Mouse (Mus musculus): ENCODE results near the gene Gm48552. TPM values are rescaled to one million over a fixed set of nuclear protein-coding genes. Genes with fewer than 3 reads are reported as not detected.

The Gm48552 gene
- polyA plus RNA-seq, 2 experiments from 2014 or later, result 0.71 to 2.3 TPM

DNA sequence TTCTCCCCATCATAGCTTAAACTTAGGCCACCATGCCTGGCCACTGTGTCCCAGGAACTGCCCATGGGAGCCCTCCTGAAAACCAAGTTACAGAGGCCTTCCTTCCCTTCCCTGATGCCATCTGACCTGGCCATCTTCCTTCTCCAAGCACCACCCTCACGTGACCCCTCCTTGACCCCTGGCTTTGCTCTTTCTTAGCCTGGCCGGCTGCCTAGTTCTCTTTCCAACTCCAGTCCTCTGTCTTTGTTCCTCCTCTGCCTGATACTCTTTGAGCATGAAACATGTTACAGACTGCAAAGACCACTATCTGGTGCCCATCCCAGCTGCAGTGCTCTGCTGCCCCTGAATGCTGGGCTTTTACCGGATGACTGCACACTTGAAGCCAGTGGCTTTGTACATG is 568 bp downstream of the Gm48552 start:
- no peak for ATAC-seq

DNA sequence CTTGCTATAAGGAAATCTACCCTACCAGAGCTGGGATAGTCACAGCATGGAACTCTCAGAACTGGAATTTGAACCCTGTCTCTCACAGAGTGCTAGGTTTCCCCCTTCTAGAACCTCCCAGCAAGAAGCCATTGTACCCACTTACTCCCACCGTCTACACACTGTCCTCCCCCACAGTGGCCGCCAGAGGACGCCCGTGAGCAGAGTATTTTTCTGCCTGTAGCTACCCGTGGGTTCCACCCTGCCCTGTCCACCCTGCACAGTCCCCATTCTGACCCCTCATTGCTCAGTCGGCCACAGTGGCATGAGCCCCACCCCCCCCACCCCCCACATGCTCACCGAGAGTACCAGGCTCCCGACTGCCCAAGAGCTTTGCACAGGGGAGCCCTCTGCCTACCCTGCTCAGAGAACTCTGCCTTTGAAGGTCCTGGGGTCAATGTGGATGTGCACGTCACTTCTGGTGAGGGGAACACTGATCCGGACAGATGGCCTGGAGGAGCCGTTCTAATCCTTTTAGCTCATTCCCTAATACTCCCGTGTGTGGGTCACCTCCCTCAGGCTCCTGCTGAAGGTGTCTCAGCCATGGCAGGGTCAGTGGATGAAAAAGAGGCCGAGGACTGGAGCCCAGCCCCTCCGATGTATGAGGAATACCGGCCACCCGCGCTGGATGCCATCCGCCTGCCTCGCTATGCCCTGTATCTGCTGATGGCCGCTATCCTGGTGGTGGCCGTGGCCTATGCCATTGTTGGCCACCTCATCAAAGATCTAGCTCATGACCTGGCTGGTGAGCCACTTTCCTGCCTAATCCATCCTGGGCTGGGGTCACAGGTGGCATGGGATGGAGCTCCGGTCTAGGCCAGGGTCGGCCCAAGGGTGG is 1.2 kb downstream of the Gm48552 start:
- ATAC-seq, result peak; percentile 71

DNA sequence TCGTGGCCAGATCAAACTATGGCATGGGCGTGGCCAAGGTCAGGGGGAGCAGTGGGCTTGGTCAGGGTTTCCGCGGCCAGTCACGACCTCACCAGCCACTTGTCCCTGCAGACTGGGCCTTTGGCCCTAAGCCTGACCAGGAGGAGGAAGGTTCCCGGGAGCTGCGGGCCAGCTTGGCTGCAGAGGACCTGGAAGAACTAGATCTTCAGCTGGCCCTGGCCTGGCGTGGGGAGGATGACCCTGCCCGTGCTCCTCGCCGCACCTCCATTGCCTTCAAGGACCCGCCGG is 1.8 kb downstream of the Gm48552 start:
- no peak for ATAC-seq

DNA sequence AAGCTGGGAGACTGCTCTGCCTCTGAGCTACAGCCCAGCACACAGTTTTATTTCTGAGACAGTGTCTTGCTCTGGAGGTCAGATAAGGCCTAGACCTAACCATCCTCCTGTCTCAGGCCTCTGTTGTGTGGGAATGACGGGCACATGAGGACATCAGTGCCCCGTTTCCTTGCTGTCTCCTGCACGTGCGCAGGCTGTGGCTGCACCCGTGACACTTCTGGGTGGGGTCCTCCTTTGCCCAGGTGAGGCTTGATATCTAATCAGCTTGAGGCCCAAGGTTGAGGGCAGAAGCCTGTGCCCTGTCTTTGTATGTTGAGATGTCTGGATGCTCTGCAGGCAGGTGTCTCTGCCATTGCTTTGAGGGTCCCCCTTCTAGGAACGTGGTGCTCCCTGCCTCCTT is 3.5 kb downstream of the Gm48552 start:
- ATAC-seq, result no peak

DNA sequence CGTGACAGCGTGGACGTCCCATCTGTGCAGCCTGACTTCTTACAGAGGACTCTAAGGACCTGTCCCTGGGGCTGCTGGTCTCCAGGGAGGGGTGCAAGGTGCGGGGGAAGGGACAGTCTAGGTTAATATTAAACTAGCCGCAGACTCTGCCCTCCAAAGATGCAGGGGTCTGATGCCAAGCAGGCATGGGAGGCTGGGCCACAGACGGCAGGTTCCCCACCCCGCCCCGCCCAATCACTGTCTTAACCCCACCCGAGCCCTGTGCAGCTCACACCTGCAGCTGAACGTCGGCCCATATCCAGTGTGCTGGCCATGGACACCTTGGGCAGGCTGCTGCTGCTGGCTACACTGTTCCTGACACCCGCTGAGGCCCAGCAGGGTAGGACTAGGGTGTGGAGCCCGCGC is 4.0 kb downstream of the Gm48552 start, which contains the start of gene Smim24:
Gene Smim24 (plus strand): TSS at position 271 of the 405 bp plus-strand sequence.
- no peak for ATAC-seq

DNA sequence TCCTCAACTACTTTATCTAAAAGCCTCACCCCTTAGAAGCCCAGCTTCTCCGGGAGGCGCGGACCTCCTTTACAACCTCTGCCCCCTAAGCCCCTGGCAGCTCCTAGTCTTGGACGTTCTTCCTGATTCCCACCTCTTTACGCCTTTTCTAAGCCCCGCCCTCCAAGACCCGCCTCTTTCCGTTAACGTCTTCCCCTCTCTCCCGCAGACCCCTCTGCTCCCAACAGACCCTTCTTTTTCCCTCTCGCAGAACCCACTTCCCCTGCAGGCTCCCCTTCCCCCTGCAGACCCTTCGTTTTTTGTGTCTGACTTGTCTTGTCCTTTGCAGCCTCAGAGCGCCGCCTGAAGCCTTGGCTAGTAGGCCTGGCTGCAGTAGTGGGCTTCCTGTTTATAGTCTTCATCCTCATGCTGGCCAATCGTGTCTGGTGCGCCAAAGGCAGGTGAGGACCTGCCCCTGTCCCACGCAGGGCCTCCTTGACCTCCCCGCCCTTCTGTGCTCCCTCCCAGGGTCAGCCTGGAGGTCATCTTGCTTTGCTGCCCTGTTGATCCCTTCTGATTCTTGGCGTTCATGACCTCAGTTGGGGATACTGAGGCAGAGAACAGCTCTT is 4.8 kb downstream of the Gm48552 start:
- ATAC-seq, result no peak

DNA sequence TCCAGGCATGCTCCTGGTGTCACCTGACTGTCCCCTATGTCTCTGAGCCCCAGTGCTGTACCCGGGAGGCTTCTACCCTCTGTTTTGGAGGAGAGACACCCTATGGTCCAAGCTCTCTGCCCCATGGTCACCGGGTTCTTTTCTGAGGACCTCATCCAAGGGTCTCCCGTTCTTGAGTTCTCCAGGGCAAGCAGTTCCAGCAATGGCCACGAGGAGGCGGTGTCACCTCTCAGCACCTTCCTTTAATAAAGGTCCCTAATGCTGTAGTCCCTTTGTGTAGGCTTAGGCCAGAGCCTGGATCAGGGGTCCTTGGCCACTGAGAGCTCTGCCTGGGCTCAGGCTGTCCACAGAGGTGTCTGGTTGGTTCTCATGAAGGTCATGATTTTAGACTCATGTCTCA is 6.3 kb downstream of the Gm48552 start:
- peak; percentile 79 for ATAC-seq

DNA sequence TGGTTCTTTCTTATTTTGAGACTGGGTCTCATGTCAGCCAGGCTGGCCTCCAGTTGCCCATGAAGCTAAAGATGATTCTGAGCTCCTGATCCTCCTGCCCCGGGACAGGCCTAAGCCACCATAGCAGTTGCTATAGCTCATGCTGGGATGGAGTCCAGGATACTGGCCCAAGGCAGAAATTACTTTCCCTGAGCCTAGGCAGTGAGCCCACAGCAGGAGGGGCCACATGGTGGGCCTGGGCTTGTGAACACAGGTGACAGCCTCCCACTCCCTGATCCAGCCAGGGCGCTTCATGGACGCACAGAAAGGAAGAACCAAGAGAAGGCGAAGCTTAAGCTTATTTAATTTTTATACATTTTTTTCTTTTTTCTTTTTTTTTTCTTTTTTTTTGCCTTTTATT is 7.1 kb downstream of the Gm48552 start:
- ATAC-seq, result no peak

DNA sequence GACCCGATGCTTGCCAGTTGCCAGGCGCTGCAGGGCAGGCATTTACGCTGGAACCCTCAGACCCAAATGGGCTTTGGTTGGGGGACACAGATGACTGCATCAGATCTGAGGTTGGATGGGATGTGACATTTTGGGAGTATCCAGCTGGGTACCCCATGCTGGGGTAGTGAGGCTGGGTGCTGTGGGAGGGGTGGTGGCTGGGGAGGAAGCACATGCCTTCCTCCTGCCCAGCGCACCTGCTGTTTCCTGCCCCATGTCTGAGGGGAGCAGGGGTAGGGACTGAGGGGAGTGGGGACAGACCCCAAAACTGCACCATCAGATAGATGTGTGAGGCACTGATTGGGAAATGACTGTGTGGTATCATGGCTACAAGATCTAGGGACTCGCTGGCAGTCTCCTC is 7.9 kb downstream of the Gm48552 start:
- no peak for ATAC-seq

DNA sequence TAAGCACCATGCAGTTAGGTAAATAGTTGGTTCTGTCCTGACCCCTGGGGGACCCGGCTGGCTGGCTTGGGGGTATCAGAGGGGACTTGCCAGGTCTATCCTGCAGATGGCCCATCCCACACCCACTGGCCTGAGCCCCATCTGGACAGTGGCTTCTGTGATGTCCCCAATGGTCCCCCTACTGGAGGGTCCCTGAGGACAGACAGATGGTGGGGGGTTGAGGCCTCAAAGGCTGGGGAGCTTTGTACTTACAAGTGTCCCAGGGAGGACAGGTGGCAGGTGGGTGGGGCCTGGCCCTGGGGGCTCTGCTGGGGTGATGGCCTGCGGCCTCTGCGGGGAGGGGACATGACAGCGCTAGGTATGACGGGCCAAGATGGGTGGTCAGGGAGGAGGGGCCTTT is 10.5 kb downstream of the Gm48552 start:
- ATAC-seq, result no peak

DNA sequence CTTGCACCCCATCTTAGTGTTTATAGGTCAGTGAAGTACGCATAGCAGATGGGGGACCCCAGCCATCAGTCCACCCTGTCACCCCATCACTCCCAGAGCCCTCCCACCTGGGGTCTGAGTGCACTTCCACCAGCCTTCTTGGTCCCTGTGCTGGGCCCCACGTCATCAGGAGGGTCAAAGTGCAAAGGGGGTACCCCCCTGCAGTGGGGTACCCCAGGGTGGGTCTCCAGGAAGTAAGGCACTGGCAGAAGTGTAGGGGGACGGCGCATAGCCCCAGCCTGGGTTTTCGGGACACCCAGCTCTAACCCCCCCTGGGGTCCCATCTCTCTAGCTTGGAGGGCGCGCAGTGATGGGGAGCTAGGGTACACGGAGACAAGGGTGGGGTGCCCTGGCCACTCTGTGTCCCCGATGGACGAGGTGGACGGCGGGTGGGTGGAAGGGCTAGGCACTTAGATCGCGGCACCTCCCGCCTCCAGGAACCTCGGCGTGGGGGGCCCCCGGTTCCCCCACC is 11.0 kb downstream of the Gm48552 start:
- no peak for ATAC-seq

DNA sequence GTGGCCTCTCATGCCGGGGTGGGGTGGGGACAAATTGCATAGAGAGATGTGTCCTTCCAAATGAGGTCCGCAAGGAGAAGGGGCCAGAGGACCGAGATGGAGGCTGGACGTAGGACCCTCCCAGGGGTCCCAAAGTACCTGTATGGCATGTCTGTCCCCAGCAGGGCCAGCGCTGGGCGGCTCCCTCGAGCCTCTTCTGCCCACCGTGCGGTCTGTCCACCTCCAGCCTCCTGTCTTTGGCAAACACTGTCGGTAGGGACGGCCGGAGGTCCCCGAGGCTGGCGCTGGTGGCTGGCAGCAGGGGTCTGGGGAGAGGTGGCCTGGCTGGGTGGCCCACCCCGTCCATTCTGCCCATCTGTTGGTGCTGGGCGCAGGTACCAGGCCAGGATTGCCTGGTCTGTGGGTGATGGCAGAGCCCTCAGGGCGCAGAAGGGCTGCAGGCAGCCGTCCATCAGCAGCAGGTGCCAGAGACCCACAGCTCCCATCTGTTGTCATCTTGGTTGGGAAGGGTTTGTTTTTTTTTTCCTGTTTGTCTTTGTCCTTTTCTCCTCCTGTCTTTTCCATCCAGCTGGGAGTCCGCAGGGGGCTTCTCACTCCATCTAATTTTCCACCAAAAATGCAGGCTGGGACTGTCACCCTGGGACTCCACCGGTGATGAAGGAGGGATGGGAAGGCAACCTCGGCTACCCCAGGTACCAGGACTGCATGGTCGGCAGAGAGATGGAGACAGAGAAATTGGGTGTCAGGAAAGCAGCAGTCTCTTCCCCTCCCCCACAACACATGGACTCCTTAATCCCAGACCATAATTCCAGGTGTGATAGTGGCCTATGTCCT is 11.8 kb downstream of the Gm48552 start:
- no peak for ATAC-seq

DNA sequence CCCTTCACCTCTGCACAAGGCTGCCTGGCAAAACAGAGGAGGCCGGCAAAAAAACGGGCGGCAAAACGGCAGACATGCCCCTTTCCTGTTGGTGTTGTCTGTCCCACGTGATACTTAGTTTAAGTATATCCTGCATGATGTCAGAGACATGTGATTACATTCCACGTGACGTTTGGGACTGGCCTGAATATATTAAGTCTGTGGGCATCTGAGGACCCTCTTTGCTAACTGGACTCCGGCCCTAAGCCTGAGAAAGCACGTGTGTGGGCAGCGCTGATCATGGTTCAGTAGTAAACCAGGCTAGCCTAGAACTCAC is 12.4 kb downstream of the Gm48552 start:
- ATAC-seq, result no peak

DNA sequence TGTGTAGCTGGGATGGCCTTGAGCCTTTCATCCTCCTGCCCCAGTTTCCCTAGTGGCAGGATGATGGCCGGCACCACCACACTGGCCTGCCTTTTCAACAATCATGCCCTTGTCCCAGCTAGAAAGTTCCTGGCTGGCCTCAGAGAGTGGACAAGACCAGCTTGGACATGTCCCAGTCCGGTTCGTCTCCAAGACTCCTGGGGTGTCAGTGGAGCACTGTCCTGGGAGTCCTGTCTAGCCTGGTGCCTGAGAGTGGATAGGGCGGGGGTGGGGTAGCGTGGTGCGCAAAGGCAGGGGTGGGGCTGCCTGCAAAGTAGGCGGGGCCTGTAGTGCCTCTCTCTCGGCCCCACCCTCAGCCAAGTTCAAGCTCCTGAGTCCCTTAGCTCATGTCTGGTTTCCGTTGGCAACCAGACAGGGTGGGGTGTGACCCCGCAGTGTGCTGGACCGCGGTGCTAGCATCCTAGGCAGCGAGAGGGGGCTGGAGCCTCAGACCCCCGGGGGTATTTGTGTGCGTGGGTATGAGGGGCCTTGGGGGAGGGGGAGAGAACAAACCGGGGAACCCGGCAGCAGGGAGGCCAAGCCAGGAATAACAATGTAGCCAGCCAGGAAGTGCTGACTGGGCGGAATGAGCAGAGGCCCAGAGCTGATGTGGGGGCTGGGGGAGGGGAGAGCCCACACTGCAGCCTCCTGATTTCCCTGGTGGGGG is 12.9 kb downstream of the Gm48552 start:
- ATAC-seq, result peak; percentile 54

DNA sequence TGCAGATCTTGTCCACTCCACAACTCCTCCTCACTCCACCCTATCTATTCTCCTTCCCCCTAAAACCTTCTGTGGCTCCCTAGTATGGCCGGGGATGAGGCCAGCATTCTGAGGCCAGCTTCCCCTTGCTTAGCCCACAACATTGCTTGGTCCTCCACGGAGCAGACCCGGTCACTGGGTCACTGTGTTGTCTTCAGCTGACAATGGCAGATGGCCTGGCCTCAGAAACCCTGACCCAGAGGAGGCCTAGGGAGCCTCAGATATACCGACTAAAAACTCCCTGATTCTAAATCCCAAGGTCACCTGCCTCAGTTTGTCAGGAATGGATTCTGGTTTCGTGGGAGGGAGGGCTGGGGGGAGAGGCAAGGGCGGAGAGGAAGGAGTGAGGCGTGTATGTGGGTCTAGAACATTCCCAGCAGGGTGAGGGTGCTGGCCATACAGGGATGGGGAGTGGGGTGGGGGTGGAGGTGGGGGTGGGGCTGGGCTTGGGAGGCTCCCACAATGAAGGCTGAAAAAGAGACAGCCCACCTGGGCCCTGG is 13.5 kb downstream of the Gm48552 start:
- ATAC-seq, result no peak

DNA sequence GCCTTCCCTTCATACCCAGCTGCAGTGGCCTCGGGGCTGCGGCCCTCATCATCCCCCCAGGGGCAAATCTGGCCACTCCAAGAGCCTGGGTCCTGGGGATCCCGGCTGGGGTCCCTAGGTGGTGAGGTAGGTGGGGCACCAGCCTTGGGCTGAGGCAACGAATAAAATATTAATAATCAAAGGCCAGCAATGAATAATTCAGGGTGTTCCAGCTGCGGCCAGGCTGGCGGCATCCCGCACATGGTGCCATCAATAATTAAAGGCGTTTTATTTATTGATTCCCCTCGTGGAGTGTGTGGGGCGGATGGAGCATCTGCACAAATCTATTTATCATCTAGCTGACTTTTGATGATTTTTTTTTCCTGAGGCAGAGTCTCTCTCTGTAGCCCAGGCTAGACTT is 14.7 kb downstream of the Gm48552 start:
- no peak for ATAC-seq

DNA sequence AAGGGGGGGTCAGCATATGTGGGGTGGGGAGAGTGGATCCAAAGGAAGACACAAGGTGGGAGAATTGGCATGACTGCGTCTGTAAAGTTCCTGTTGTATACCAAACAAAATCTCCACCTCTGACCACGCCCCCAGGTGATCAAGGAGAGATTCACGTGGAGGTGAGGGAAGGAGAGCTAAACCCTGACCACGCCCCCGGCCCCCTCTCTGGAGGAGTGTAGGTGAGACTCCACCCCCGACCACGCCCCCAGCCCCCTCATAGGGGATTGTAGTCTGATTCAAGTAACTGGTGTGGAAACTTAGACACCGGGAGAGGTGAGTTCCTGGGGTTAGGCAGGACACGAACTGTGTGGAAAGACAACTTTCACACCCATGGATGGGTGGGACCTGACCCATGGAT is 15.3 kb downstream of the Gm48552 start:
- no peak for ATAC-seq

DNA sequence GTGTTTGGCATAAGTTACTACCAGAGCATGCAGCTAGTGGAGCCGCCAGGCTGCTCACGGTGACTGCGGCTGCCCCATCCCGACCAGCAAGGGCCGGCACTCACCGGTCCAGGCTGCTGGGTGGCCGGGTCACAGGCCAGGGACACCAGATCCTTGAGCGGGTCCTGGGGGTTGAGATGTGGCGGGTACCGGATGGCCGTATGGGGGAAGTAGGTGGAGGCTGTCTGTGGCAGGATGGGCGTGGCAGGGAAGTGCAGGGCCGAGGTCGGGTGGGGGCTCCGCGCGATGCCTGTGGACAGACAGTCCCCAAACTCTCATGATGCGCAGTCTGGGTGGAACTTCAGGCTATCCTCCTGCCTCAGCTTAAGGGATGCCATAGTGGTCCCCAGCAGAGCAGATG is 15.9 kb downstream of the Gm48552 start:
- no peak for ATAC-seq

DNA sequence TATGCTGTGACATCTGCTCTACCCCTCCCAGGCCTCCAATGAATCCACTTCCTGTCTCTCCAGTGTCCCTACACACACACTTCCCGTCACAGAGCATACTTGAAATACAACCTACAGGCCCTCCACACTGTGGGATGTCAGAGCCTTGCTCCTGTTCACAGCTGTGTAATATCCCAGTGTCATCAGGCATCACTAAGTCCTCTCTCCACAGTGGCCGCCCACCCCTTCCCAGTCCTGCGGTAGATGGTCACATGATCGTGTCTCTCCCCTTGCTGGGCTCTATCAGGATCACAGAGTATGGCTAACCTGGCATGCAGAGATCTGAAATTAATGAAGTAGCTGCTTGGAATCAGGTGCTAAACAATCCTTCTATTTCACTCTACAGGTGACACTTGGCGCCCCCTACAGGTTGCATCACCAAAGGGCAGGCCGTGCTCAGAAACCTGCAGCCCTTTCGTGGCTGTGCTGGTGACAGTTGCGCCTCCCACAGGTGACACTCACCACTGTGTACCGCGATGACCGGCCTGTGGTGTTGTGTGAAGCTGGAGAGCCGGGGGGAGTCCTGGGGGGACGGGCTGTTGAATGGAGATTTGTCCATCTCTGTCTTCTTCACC is 16.9 kb downstream of the Gm48552 start:
- ATAC-seq, result peak; percentile 25

DNA sequence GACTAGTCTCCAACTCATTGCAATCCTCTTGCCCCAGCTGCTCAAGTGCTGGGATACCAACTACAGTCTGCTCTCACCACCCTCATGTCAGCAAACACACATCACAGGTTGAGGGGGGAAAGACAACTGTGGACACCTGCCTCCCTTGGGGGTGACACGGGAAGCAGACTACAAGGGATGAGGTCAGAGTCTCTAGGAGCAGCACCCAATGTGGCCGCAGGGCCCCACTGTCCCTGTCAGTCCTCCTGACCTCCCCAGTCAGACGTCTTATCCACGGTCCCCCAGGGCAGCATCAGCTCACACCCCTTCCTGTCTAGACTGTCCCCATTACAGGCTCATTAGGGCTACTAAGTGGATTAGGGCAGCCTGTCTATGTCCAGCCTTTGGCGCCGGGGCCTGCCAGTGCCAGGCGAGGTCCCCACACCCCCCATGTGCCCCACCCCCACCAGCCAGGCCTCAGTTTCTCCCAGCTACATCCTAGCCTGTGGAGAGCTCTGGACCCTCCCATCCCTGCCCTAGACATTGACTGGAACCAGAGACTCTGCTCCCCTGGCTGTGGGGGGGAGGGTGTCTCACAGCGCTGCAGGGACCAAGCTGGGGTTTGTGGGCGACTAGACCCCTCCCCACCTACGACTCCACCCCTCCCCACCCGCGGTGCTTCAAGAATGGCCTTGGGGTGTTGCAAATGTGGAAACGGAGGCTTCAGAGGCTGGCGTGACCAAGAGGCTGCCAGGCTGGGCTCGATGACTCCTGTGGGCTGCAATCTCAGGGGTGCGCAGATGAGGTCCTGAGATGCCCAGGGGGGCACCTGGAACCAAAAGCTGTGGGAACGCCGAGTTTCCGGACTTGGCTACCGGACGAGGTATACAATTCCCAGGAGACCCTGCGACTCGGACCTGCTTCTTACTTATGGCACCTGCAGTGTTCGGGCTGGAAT is 18.0 kb downstream of the Gm48552 start:
- ATAC-seq, result no peak

All from CD4-positive, CD25-positive, alpha-beta regulatory T cell, adult 4 months (primary cell).